Mouse (Mus musculus): ENCODE measurements around the gene Wbp1.

Wbp1 gene

DNA sequence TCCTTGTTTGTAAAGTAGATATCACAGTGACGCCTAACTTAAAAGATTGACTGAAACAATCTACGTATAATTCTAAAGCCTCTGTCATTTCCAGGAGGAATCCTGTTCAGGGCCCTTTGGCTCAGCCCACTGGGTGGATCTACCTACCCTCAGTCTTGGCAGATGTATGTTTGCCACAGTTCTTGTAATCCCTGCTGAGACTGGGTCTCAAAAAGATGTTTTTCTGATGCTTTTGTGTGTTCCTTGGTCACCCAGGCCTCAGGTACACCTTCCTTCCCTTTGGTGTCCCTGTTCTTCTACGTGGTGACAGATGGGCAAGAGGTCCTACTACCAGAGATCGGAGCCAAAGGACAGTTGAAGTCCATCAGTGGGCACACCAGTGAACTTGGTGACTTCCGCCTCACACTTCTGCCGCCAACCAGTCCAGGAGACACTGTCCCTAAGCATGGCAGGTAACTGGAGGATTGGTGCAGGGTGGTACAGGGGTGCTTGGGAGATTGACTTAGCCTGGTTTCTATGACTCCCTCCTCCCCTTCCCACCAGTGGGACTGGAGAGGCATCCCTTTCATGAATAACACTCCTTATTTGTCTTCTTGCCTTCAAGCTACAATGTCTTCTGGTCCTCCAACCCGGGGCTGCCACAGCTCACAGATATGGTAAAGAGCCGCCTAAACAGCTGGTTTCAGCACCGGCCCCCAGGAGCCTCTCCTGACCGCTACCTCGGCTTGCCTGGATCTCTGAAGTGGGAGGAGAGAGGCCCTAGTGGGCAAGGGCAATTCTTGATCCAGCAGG, 4.8 kb downstream of the Wbp1 start:
- no peak for DNase-seq (ENCODE audit: low read depth, low spot score)

DNA sequence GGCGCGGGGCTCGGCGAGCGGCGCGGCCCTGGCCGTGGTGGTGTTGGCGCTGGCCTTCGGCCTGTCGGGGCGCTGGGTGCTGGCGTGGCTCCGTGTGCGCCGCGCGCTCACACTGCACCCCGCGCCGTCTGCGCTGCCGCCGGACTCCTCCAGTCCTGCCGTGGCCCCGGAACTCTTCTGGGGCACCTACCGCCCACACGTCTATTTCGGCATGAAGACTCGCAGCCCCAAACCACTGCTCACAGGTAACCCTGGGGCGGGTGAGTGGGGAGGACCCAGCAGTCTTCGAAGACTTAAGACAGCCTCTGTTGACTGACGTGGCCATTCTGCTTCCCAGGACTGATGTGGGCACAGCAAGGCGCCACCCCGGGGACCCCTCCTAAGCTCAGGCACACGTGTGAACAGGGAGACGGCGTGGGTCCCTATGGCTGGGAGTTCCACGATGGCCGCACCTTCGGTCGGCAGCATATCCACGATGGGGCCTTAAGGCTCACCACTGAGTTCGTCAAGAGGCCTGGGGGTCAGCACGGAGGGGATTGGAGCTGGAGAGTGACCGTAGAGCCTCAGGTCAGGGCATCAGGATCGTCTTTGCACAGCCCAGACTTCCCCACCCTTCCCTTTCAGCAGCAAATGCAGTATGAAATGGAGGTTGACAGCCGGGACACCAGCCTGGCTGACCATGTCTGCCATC, 5.5 kb downstream of the Wbp1 start:
- DNase-seq (ENCODE audit: low read depth, low spot score): no peak

DNA sequence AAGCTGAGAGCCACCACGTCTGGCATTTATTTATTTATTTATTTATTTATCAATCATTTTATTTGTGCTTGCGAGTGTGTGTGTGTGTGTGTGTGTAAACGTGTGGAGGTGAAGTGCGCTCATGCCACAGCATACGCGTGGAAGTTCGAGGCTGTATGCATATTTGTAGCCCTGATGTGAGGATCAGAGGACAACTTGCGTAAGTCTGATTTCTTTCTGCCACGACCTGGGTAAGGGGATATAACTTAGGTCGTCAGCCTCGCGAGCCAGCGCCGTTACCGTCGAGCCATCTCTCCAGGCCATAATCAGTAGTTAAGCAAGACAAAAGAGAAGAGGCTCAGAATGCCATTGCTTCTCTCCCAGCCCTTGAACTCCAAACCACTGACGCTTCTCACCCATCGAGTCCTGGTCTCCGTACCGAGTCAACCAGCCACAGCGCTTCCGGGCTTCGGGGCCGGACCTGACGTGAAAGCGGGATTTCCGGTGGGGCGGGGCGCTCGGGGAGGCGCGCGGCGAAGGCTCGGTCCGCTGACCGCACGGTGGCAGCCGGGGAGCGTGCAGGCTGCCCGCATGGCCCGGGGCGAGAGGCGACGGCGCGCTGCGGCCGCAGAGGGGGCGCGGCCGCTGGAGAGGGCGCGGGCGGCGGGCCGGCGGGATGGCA, 6.2 kb downstream of the Wbp1 start, which contains the start of gene Mogs:
TSS of gene Mogs (plus strand) at position 486 of the 661 bp plus-strand sequence.
- DNase-seq (ENCODE audit: low read depth, low spot score): peak; percentile 85

DNA sequence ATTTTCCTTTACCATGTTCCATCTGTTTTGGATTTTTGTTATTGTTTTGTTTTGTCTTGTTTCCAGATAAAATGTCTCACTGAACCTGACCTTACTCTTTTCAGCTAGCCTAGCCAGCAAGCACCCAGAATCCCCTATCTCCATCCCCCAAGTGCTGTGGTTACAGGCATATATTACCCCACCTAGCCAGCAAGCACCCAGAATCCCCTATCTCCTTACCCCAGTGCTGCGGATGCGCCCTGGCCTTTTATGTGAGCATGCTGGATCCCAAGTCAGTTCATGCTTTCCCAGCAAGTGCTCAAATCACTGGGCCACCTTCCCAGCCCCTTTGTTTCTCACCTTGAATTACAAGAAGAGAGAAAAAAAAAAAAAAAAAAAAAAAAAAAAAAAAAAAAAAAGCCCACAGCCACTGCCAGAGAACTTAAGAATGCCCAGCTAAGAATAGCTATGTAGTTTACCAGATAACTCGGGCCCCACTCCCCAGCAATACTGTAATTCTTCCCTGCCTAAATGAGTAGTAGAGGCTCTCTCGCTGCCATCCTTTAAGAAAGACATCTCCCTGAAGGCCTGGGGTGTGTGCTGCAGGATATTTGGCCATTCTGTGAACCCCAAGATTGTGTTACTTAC, 9.7 kb downstream of the Wbp1 start:
- DNase-seq (ENCODE audit: low read depth, low spot score): no peak

- DNase-seq (ENCODE audit: low read depth, low spot score): peak; percentile 70
Observed at GRCm38 (mm10) chr6:83108762-83109668, 12.3 kb downstream of the Wbp1 start, which contains the start of gene Mrpl53. Gene Mrpl53 (plus strand): TSS chr6:83109040.

DNA sequence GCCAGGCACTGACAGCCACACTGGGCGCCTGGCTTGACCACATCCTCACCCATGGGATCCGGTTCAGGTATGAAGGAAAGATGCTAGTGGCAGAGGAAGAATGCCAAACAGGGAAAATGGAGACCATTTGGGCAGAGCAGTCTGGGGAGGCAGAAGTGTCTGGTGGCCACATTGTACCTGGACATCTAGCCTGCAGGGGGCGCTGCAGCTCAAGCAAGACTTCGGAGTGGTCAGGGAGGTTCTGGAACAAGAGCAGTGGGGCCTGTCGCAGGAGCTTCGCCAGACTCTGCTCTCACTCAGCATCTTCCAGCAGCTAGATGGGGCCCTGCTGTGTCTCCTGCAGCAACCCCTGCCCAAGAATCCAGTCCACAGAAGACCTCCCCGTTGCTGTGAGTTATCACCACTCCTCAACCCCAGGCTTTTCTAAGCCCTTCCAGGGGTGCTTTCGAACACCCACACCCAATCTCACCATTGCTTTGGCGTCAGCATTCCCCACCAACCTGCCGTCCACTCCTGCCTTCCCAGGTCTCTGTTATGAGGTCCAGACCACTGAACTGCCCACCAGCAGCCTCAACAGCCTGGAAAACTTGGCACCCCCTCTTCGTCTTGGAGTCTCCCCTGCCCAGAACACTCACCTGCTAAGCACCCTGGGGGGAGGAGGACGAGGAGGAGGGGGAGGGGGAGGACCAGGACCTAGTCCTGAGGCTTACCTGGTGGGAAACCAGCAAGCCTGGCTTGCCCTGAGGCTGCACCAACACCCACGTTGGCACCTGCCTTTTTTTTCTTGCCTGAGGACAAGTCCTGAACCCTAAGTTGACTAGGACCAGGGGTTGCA, 13.6 kb downstream of the Wbp1 start:
- DNase-seq (ENCODE audit: low read depth, low spot score): peak; percentile 48

DNA sequence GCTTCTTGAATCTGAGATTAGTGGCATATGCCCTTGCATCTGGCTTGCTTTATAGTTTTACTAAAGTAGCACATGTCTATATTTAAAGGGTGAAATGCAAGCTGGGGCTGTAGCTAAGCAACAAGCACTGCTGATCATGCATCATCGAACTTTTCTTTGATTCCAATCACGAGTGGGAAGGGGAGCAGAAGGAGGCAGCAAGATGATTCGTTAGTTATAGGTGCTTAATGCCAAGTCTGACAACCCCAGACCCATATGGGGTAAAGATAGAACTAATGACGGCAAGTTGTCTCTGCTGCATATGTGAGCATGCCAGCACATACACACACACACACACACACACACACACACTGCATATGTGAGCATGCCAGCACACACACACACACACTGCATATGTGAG, 17.2 kb downstream of the Wbp1 start:
- DNase-seq (ENCODE audit: low read depth, low spot score): no peak

- DNase-seq (ENCODE audit: low read depth, low spot score): no peak
Observed at GRCm38 (mm10) chr6:83103130-83103650, 18.2 kb downstream of the Wbp1 start.

GRCm38 (mm10) chr6:83101688-83102556, 19.4 kb downstream of the Wbp1 start:
- peak; percentile 52 for DNase-seq (ENCODE audit: low read depth, low spot score)

DNA sequence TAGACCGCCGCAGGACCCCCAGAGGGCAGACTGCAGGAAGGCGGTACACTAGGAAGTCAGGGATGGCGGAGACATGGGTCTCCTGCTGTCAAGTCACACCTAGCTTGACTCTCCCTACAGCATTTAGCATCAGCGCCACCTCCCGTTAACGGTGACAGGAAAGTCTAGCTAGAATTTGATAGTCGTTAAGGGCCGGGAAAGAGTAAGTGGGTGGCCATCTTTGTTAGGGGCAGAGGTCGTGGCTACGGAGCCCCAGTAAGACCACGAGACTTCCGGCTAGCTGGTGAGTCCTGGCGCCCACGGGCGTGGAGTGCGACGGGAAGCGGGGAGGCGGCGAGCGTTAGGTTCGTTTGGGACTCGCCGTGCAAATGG, 20.1 kb downstream of the Wbp1 start, which contains the start of the genes Ccdc142 and Gm42688:
TSS of gene Ccdc142 (plus strand) at position 286 of the 372 bp plus-strand sequence.
TSS of gene Gm42688 (plus strand) at position 302 of the 372 bp plus-strand sequence.
- peak; percentile 82 for DNase-seq (ENCODE audit: low read depth, low spot score)

DNA sequence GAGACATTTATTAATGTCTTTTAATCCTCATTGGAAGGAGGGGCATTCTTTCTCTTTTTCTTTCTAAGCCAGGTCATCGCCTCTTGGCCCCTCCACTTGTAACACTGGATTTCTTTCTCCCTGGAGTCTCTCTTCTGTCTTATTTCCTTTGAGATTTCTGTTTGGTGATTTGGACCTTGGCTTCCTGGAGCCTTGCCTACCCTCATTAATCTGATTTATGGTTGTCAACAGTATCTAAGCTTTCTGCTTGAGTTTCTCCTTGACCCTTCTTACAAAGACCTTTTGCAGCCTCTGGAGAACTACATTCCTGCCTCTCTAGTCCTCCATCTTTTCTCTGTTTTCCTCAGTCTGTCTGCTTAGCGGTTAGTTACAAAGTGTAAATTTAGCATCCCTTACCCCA, 22.9 kb downstream of the Wbp1 start:
- DNase-seq (ENCODE audit: low read depth, low spot score): no peak

DNA sequence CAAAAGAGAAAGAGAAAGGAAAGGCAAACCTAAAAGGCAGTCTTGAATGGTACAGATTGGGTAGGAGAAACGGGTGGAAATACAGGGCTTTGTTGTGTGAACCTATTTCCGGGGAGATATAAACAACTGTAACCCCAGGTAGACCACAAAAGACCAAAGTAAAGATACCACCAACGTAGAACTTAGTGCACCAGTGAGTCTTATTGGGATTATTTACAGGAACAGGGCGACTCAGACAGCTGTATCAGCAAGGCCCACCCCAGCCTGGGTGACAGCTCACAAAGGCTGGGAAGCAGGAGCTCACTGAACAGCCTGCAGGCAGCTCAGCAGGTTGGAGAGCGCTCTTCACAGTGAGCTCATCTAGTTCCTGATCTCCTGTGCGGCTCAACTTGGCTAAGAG, 25.4 kb downstream of the Wbp1 start:
- DNase-seq (ENCODE audit: low read depth, low spot score): no peak

- no peak for DNase-seq (ENCODE audit: low read depth, low spot score)
Observed at GRCm38 (mm10) chr6:83092416-83093127, 28.8 kb downstream of the Wbp1 start.

GRCm38 (mm10) chr6:83087926-83088260, 33.5 kb downstream of the Wbp1 start:
- no peak for DNase-seq (ENCODE audit: low read depth, low spot score)

DNA sequence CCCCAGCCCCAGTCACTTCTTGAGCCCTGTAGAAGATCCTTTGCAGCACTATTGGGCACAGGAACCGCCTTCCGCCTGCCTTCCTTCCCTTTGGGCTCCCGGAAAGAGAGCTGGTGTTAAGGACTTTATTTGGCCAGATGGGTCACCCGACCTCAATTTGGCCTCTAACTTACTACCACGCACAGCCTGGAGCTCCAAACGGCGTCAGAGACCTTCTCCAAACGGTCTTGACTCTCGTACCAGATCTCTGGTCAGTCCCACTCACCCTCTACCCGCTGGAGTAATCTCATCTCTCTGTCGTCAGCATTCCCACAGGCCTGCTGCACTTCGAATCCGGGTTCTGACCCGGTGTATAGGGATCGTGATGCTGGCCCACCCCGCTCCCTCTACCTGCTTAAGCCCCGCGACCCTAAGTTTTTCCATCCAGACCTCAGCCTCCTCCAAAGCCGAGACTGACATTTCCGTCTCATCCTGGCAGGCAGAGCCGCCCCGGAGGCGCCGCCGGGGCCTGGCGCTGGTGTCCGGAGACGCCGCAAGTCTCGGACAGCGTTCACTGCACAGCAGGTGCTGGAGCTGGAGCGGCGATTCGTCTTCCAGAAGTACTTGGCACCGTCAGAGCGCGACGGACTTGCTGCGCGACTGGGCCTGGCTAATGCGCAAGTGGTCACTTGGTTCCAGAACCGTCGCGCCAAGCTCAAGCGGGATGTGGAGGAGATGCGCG, 34.0 kb downstream of the Wbp1 start:
- DNase-seq (ENCODE audit: low read depth, low spot score): no peak

DNA sequence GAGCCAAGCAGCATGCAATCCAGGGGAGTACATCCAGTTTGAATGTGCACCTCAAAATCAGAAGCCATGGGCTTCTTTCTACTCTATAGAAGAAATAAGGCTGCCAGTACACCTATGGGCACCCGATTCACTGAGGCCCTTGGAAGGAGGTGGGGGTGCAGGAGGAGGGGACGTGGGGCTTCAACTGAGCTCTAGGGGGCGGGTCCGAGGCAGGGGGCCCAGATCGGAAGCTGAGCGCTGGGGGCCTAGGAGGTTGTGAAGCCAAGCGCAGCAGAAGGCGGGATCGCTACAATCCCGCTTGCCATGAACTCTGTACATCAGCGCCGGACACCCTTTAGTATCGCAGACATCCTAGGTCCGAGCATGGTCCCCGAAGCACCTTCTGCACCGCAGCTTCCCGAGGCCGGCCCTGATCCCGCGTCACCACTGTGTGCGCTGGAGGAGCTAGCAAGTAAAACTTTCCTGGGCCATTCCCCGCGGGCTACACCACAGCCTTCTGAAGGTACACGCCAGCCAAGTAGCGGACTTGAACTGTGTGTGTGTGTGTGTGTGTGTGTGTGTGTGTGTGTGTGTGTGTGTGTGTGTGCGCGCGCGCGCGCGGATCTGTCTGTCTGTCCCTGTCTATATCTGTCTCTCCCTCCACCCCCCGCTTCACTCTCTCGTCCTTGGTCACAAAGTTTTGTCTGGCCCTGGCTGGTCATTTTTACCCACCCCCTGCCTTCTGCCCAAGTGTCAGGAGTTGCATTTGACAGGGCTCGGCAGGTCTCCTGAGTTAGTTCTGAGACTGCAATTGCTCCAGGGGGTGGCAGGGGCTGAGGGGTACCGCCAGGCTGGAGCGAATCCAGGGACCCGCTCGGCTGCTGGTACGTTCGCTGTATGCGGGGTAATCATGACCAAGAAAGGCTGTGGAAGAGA, 35.0 kb downstream of the Wbp1 start, which contains the start of gene Lbx2:
TSS of gene Lbx2 (plus strand) at position 247 of the 915 bp plus-strand sequence.
- no peak for DNase-seq (ENCODE audit: low read depth, low spot score)

All from retina, postnatal 7 days (tissue).